Mouse (Mus musculus): Measurements from ENCODE around the gene Zdhhc14.

- TF ChIP-seq TAL1 (conservative IDR thresholded peaks at IDR 0.05; ENCODE audit: low read depth, low read length) (no peak), CTCF (IDR thresholded peaks at IDR 0.05; ENCODE audit: low read depth, low read length) (no peak), POLR2AphosphoS5 (IDR thresholded peaks at IDR 0.05; ENCODE audit: insufficient replicate concordance, low read depth, low read length) (no peak), GATA1 (IDR thresholded peaks at IDR 0.05; ENCODE audit: borderline replicate concordance, low read length) (no peak)
These were observed 273.4 kb downstream of the Zdhhc14 start for GRCm38 (mm10) chr17:5765746-5766145.

Measured in G1E (cell line).